ENCODE assay signal across 18 mouse cellular contexts in genomic region chr4:138293949-138294550, GRCm38 (mm10). TPM values are rescaled to one million over a fixed set of nuclear protein-coding genes. Genes with fewer than 3 reads are reported as not detected.
DNase-seq lines count a peak whose midpoint lies in the region; ATAC-seq and TF ChIP-seq lines count a peak whose summit lies in the region.
"Had no signal": no experiment of that assay in that cellular context is flagged by ENCODE, and none has a peak within 500 bp of the region (broad histone marks: within the 10 kb centered on the region; RNA-seq: fewer than 3 reads in every experiment).

No protein-coding gene starts in this region.

- no peak overlapping the region for H3K27ac ChIP-seq in midbrain, embryonic 11.5 days (ENCODE audit: low read depth, low read length)
- H3K27ac ChIP-seq in midbrain, embryonic 10.5 days (replicated peaks) = no peak overlapping the region
- H3K27ac ChIP-seq in hindbrain, embryonic 11.5 days (ENCODE audit: low read depth, low read length) = peak overlapping the region; percentile 54; the same call in 1 of the 2 replicates
- peak overlapping the region; percentile 64 for H3K27ac ChIP-seq in midbrain, embryonic 13.5 days
- H3K27ac ChIP-seq in thymus, adult 2 months (ENCODE audit: control insufficient read depth, insufficient read depth, low read length) = no peak overlapping the region
- H3K27ac ChIP-seq: embryonic facial prominence, embryonic 15.5 days; heart, embryonic 15.5 days; limb, embryonic 15.5 days had no signal

- ATAC-seq in midbrain, embryonic 11.5 days (ENCODE audit: low FRiP score) = no peak
- ATAC-seq in hindbrain, embryonic 11.5 days (ENCODE audit: low FRiP score) = peak; percentile 51; the same call in 1 of the 2 replicates
- ATAC-seq in midbrain, embryonic 13.5 days = peak; percentile 73

- 85% methylated on average over 10 of the region's 14 CpGs for WGBS in midbrain, embryonic 11.5 days
- WGBS in midbrain, embryonic 10.5 days = 84% methylated on average over 11 of the region's 14 CpGs
- WGBS in hindbrain, embryonic 11.5 days = 88% methylated on average over 9 of the region's 14 CpGs
- WGBS in midbrain, embryonic 13.5 days = 80% methylated on average over 10 of the region's 14 CpGs
- 88% methylated on average over 9 of the region's 14 CpGs for WGBS in thymus, adult 2 months

- H3K9ac ChIP-seq in midbrain, embryonic 11.5 days (ENCODE audit: low read length) = no peak overlapping the region
- H3K9ac ChIP-seq in hindbrain, embryonic 11.5 days (ENCODE audit: low read depth, low read length) = no peak overlapping the region
- no peak overlapping the region for H3K9ac ChIP-seq in midbrain, embryonic 13.5 days (replicated peaks)
- H3K9ac ChIP-seq: embryonic facial prominence, embryonic 15.5 days; heart, embryonic 15.5 days; limb, embryonic 15.5 days had no signal

- H3K9me3 ChIP-seq in midbrain, embryonic 11.5 days (ENCODE audit: control insufficient read depth, low read length) = no peaks in the 10 kb centered on the region
- no peaks in the 10 kb centered on the region for H3K9me3 ChIP-seq in midbrain, embryonic 10.5 days (replicated peaks)
- no peaks in the 10 kb centered on the region for H3K9me3 ChIP-seq in hindbrain, embryonic 11.5 days (ENCODE audit: control insufficient read depth, low read length)
- H3K9me3 ChIP-seq in midbrain, embryonic 13.5 days = no peaks in the 10 kb centered on the region
- H3K9me3 ChIP-seq: embryonic facial prominence, embryonic 15.5 days; heart, embryonic 15.5 days; limb, embryonic 15.5 days had no signal

- H3K27me3 ChIP-seq in midbrain, embryonic 11.5 days (ENCODE audit: control insufficient read depth, insufficient read depth, low read length) = no peaks in the 10 kb centered on the region
- no peaks in the 10 kb centered on the region for H3K27me3 ChIP-seq in midbrain, embryonic 10.5 days (ENCODE audit: low read depth, poor library complexity, severe bottlenecking)
- no peaks in the 10 kb centered on the region for H3K27me3 ChIP-seq in hindbrain, embryonic 11.5 days (ENCODE audit: control insufficient read depth, insufficient read depth, low read length)
- no peaks in the 10 kb centered on the region for H3K27me3 ChIP-seq in midbrain, embryonic 13.5 days
- no peaks in the 10 kb centered on the region for H3K27me3 ChIP-seq in thymus, adult 2 months (ENCODE audit: control insufficient read depth, insufficient read depth, low read length)
- H3K27me3 ChIP-seq: embryonic facial prominence, embryonic 15.5 days; heart, embryonic 15.5 days; limb, embryonic 15.5 days had no signal

- no peak overlapping the region for H3K4me2 ChIP-seq in midbrain, embryonic 11.5 days
- H3K4me2 ChIP-seq in hindbrain, embryonic 11.5 days (replicated peaks; ENCODE audit: low read depth, low read length) = no peak overlapping the region
- H3K4me2 ChIP-seq in midbrain, embryonic 13.5 days (replicated peaks) = no peak overlapping the region
- H3K4me2 ChIP-seq: embryonic facial prominence, embryonic 15.5 days; heart, embryonic 15.5 days; limb, embryonic 15.5 days had no signal

- DNase-seq in midbrain, embryonic 11.5 days (ENCODE audit: low spot score, missing footprints) = peak; percentile 35
- DNase-seq in midbrain, embryonic 10.5 days (ENCODE audit: low spot score) = no peak
- no peak for DNase-seq in hindbrain, embryonic 11.5 days (ENCODE audit: low spot score)
- no peak for DNase-seq in adrenal gland, adult 8-10 months
- DNase-seq in thymus, adult 2 months = no peak
- DNase-seq in cerebellum, adult 18-20 months = no peak
- DNase-seq: adrenal gland, postnatal 25 days; B cell, adult 2 months; cerebellum, adult 9-10 months; heart, adult 11 months; kidney, adult 2 months; kidney, postnatal 14 days; lung, postnatal 10 days had no signal

- TF ChIP-seq POLR2A in thymus, adult 2 months (IDR thresholded peaks at IDR 0.05; ENCODE audit: control insufficient read depth, extremely low read depth, insufficient read depth, low read length, poor library complexity) = no peak

- H3K36me3 ChIP-seq in midbrain, embryonic 11.5 days (ENCODE audit: control insufficient read depth, insufficient read depth, low read length) = no peaks in the 10 kb centered on the region
- H3K36me3 ChIP-seq in midbrain, embryonic 10.5 days = no peaks in the 10 kb centered on the region
- no peaks in the 10 kb centered on the region for H3K36me3 ChIP-seq in hindbrain, embryonic 11.5 days (ENCODE audit: control insufficient read depth, insufficient read depth, low read length)
- H3K36me3 ChIP-seq in midbrain, embryonic 13.5 days = no peaks in the 10 kb centered on the region
- H3K36me3 ChIP-seq in thymus, adult 2 months (ENCODE audit: control insufficient read depth, insufficient read depth, low read length) = no peaks in the 10 kb centered on the region
- H3K36me3 ChIP-seq: embryonic facial prominence, embryonic 15.5 days; heart, embryonic 15.5 days; limb, embryonic 15.5 days had no signal

- no peak overlapping the region for H3K4me3 ChIP-seq in midbrain, embryonic 11.5 days (ENCODE audit: low read depth, low read length)
- H3K4me3 ChIP-seq in midbrain, embryonic 10.5 days = no peak overlapping the region
- H3K4me3 ChIP-seq in hindbrain, embryonic 11.5 days (ENCODE audit: low read depth, low read length) = no peak overlapping the region
- H3K4me3 ChIP-seq in midbrain, embryonic 13.5 days (replicated peaks) = no peak overlapping the region
- no peak overlapping the region for H3K4me3 ChIP-seq in thymus, adult 2 months (ENCODE audit: control insufficient read depth, insufficient read depth, low read length)
- H3K4me3 ChIP-seq: embryonic facial prominence, embryonic 15.5 days; heart, embryonic 15.5 days; limb, embryonic 15.5 days; myocyte had no signal

- no peak for TF ChIP-seq CTCF in thymus, adult 2 months (IDR thresholded peaks at IDR 0.05; ENCODE audit: borderline replicate concordance, control insufficient read depth, extremely low read depth, insufficient read depth, low read length, poor library complexity)

- no peaks in the 10 kb centered on the region for H3K4me1 ChIP-seq in midbrain, embryonic 11.5 days (ENCODE audit: control insufficient read depth, insufficient read depth, low read length)
- 0 out of 2 replicates have a peak, but pooled peaks cover 3% of the 10 kb centered on the region for H3K4me1 ChIP-seq in midbrain, embryonic 10.5 days
- H3K4me1 ChIP-seq in hindbrain, embryonic 11.5 days (replicated peaks; ENCODE audit: control insufficient read depth, insufficient read depth, low read length) = no peaks in the 10 kb centered on the region
- no peaks in the 10 kb centered on the region for H3K4me1 ChIP-seq in midbrain, embryonic 13.5 days (replicated peaks)
- no peaks in the 10 kb centered on the region for H3K4me1 ChIP-seq in thymus, adult 2 months (replicated peaks; ENCODE audit: control insufficient read depth, insufficient read depth, low read length)
- H3K4me1 ChIP-seq: embryonic facial prominence, embryonic 15.5 days; heart, embryonic 15.5 days; limb, embryonic 15.5 days had no signal

RNA-seq across cellular contexts. Expression of gene Ddost, which starts 10.5 kb away (rescaled TPM):
- 209 and 219 TPM in 2 replicates for polyA plus RNA-seq in midbrain, embryonic 11.5 days (2014; fragmentation: Nextera tagmentation; extraction: Ambion mirVana)
- 281 and 282 TPM in 2 replicates for polyA plus RNA-seq in midbrain, embryonic 10.5 days (2016; fragmentation: Nextera tagmentation; extraction: Ambion mirVana)
- 214 and 227 TPM in 2 replicates for polyA plus RNA-seq in hindbrain, embryonic 11.5 days (2014; fragmentation: Nextera tagmentation; extraction: Ambion mirVana)
- polyA plus RNA-seq in midbrain, embryonic 13.5 days (2015; fragmentation: Nextera tagmentation; extraction: Ambion mirVana) = 192 and 200 TPM in 2 replicates
- 100 to 1,000 TPM; 138 to 154 (median 143) TPM for total RNA-seq in adrenal gland, adult 8-10 months (2022)
- polyA plus RNA-seq in thymus, adult 2 months (2012; rRNA removed) = 173 and 195 TPM in 2 replicates

RNA-seq across cellular contexts. Expression of gene Pink1, which starts 32.1 kb away (rescaled TPM):
- polyA plus RNA-seq in midbrain, embryonic 11.5 days (2014; fragmentation: Nextera tagmentation; extraction: Ambion mirVana) = 21.6 and 22.4 TPM in 2 replicates
- polyA plus RNA-seq in midbrain, embryonic 10.5 days (2016; fragmentation: Nextera tagmentation; extraction: Ambion mirVana) = 30.5 and 41.3 TPM in 2 replicates
- 19.9 and 24.5 TPM in 2 replicates for polyA plus RNA-seq in hindbrain, embryonic 11.5 days (2014; fragmentation: Nextera tagmentation; extraction: Ambion mirVana)
- 79.8 and 89.2 TPM in 2 replicates for polyA plus RNA-seq in midbrain, embryonic 13.5 days (2015; fragmentation: Nextera tagmentation; extraction: Ambion mirVana)
- 100 to 1,000 TPM; 172 to 218 (median 206) TPM for total RNA-seq in adrenal gland, adult 8-10 months (2022)
- polyA plus RNA-seq in thymus, adult 2 months (2012; rRNA removed) = 82.3 and 103 TPM in 2 replicates

RNA-seq across cellular contexts. Expression of gene Kif17, which starts 43.8 kb away (rescaled TPM):
- polyA plus RNA-seq in midbrain, embryonic 11.5 days (2014; fragmentation: Nextera tagmentation; extraction: Ambion mirVana) = 0.44 and 0.48 TPM in 2 replicates
- polyA plus RNA-seq in midbrain, embryonic 10.5 days (2016; fragmentation: Nextera tagmentation; extraction: Ambion mirVana) = 0.53 and 0.55 TPM in 2 replicates
- polyA plus RNA-seq in hindbrain, embryonic 11.5 days (2014; fragmentation: Nextera tagmentation; extraction: Ambion mirVana) = 0.25 and 0.31 TPM in 2 replicates
- 1.4 and 1.5 TPM in 2 replicates for polyA plus RNA-seq in midbrain, embryonic 13.5 days (2015; fragmentation: Nextera tagmentation; extraction: Ambion mirVana)
- 1 to 10 TPM; 3.1 to 6.3 (median 4.0) TPM for total RNA-seq in adrenal gland, adult 8-10 months (2022)
- polyA plus RNA-seq in thymus, adult 2 months (2012; rRNA removed) = 1.3 and 1.6 TPM in 2 replicates

RNA-seq across cellular contexts. Expression of gene Sh2d5, which starts 43.8 kb away (rescaled TPM):
- 0.94 TPM in 2 replicates for polyA plus RNA-seq in midbrain, embryonic 11.5 days (2014; fragmentation: Nextera tagmentation; extraction: Ambion mirVana)
- 0.83 and 1.3 TPM in 2 replicates for polyA plus RNA-seq in midbrain, embryonic 10.5 days (2016; fragmentation: Nextera tagmentation; extraction: Ambion mirVana)
- polyA plus RNA-seq in hindbrain, embryonic 11.5 days (2014; fragmentation: Nextera tagmentation; extraction: Ambion mirVana) = 1.8 and 2.9 TPM in 2 replicates
- 7.0 and 8.5 TPM in 2 replicates for polyA plus RNA-seq in midbrain, embryonic 13.5 days (2015; fragmentation: Nextera tagmentation; extraction: Ambion mirVana)
- total RNA-seq in adrenal gland, adult 8-10 months (2022) = 1 to 10 TPM; 2.5 to 4.7 (median 3.4) TPM
- 4.2 and 4.7 TPM in 2 replicates for polyA plus RNA-seq in thymus, adult 2 months (2012; rRNA removed)

Comparison
In these comparisons a context has a peak if more than half of its experiments do, and no peak if none do; other contexts are left out.
1. H3K27ac ChIP-seq: peak in hindbrain, embryonic 11.5 days (single experiment) and midbrain, embryonic 13.5 days (single experiment); none in midbrain, embryonic 11.5 days (single experiment), midbrain, embryonic 10.5 days (single experiment) and thymus, adult 2 months (single experiment).